ENCODE assay signal across 8 mouse cellular contexts in the genomic region with DNA sequence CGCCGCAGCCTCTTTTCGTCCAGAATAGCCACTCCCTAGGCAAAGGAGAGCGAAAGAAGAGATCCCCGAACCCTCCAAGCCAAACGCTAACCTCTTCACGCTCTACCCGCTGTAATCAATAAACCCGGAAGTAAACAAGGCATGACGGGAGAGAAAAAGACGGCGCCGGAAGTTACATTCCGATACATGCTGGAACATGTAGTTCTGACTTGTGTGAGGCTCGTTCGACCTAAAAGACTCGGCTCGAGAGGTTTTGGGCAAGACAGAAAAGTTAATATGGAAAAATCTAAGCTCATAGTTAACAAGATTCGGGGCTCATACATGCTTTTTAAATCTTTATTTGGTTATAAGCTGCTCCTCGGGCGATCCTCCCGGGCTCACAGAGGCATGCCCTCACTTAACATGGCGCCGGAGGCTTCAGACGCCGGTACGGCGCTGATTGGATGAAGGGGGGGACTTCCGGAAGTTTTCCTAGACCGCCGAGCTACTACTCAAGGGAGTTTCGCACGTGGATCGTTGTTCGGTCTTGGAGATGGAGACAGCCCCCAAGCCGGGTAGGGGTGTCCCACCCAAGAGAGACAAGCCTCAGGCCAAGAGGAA. TPM values are rescaled to one million over a fixed set of nuclear protein-coding genes. Genes with fewer than 3 reads are reported as not detected.
DNase-seq lines count a peak whose midpoint lies in the region; ATAC-seq and TF ChIP-seq lines count a peak whose summit lies in the region.

A gene (minus strand): TSS at position 138 of the 600 bp plus-strand sequence.
A gene (plus strand): TSS at position 455 of the 600 bp plus-strand sequence.

- no peak for TF ChIP-seq POLR2A in small intestine, adult 2 months (IDR thresholded peaks at IDR 0.05; ENCODE audit: low read depth, low read length)

- H3K9ac ChIP-seq in embryonic facial prominence, embryonic 13.5 days = peak within 1 kb of the TSS; percentile 87
- H3K9ac ChIP-seq in midbrain, embryonic 12.5 days (replicated peaks) = peak within 1 kb of the TSS; percentile 79

- H3K4me2 ChIP-seq in embryonic facial prominence, embryonic 13.5 days = peak within 1 kb of the TSS; percentile 96
- H3K4me2 ChIP-seq in midbrain, embryonic 12.5 days (replicated peaks) = peak within 1 kb of the TSS; percentile 99

- peak within 1 kb of the TSS; percentile 89 for H3K4me3 ChIP-seq in embryonic facial prominence, embryonic 13.5 days
- H3K4me3 ChIP-seq in limb, embryonic 10.5 days = peak within 1 kb of the TSS; percentile 90
- peak within 1 kb of the TSS; percentile 91 for H3K4me3 ChIP-seq in midbrain, embryonic 12.5 days
- H3K4me3 ChIP-seq in small intestine, adult 2 months (ENCODE audit: low read depth, low read length) = peak within 1 kb of the TSS; percentile 94

- H3K9me3 ChIP-seq in embryonic facial prominence, embryonic 13.5 days = no peaks in the 10 kb centered on the region
- H3K9me3 ChIP-seq in limb, embryonic 10.5 days (replicated peaks) = no peaks in the 10 kb centered on the region
- no peaks in the 10 kb centered on the region for H3K9me3 ChIP-seq in midbrain, embryonic 12.5 days

- WGBS in embryonic facial prominence, embryonic 13.5 days = under 1% methylated on average over 36 of the region's 36 CpGs
- under 1% methylated on average over 36 of the region's 36 CpGs for WGBS in limb, embryonic 10.5 days
- under 1% methylated on average over 36 of the region's 36 CpGs for WGBS in midbrain, embryonic 12.5 days
- WGBS in small intestine, adult 2 months = under 1% methylated on average over 36 of the region's 36 CpGs

- ATAC-seq in embryonic facial prominence, embryonic 13.5 days (ENCODE audit: insufficient number of reproducible peaks, insufficient read depth, low FRiP score, low TSS enrichment, low read depth) = peak; percentile 80
- peak; percentile 90 for ATAC-seq in midbrain, embryonic 12.5 days (ENCODE audit: low FRiP score, low read depth)

- no peaks in the 10 kb centered on the region for H3K27me3 ChIP-seq in embryonic facial prominence, embryonic 13.5 days
- no peaks in the 10 kb centered on the region for H3K27me3 ChIP-seq in limb, embryonic 10.5 days (ENCODE audit: low read depth, poor library complexity, severe bottlenecking)
- H3K27me3 ChIP-seq in midbrain, embryonic 12.5 days = no peaks in the 10 kb centered on the region
- no peaks in the 10 kb centered on the region for H3K27me3 ChIP-seq in small intestine, adult 2 months (ENCODE audit: control insufficient read depth, insufficient read depth, low read length)

- peak within 1 kb of the TSS; percentile 28; the same call in 1 of the 2 replicates for H3K27ac ChIP-seq in embryonic facial prominence, embryonic 13.5 days
- H3K27ac ChIP-seq in limb, embryonic 10.5 days = peak within 1 kb of the TSS; percentile 86
- H3K27ac ChIP-seq in midbrain, embryonic 12.5 days (replicated peaks) = 0 out of 2 replicates have a peak within 1 kb of the TSS, but pooled peaks have one; percentile 16
- no peak within 1 kb of the TSS for H3K27ac ChIP-seq in small intestine, adult 2 months (ENCODE audit: insufficient read depth, low read depth, low read length)

- peaks cover 23% of the 10 kb centered on the region for H3K4me1 ChIP-seq in embryonic facial prominence, embryonic 13.5 days
- peaks cover 24% of the 10 kb centered on the region for H3K4me1 ChIP-seq in limb, embryonic 10.5 days
- H3K4me1 ChIP-seq in midbrain, embryonic 12.5 days = peaks cover 24% of the 10 kb centered on the region
- peaks cover 13% of the 10 kb centered on the region for H3K4me1 ChIP-seq in small intestine, adult 2 months (ENCODE audit: control insufficient read depth, insufficient read depth, insufficient read length, low read length)

- peaks cover 61% of the 10 kb centered on the region for H3K36me3 ChIP-seq in embryonic facial prominence, embryonic 13.5 days
- H3K36me3 ChIP-seq in limb, embryonic 10.5 days = peaks cover 74% of the 10 kb centered on the region
- H3K36me3 ChIP-seq in midbrain, embryonic 12.5 days = peaks cover 59% of the 10 kb centered on the region
- peaks cover 9% of the 10 kb centered on the region for H3K36me3 ChIP-seq in small intestine, adult 2 months (ENCODE audit: control insufficient read depth, insufficient read depth, low read length)

- TF ChIP-seq CTCF in small intestine, adult 2 months (IDR thresholded peaks at IDR 0.05; ENCODE audit: extremely low read depth, insufficient read length, insufficient replicate concordance, low read depth, low read length) = no peak

- peak; percentile 97 for DNase-seq in 3T3-L1 (ENCODE audit: low read depth, low spot score)
- peak; percentile 91 for DNase-seq in adrenal gland, postnatal 36 days
- DNase-seq in heart, adult 18-20 months = peak; percentile 91 to 95
- peak; percentile 89 for DNase-seq in kidney, adult 18-20 months
- peak; percentile 87 for DNase-seq in limb, embryonic 10.5 days (ENCODE audit: low spot score)

RNA-seq across cellular contexts. Expression of the first gene that starts in this region (rescaled TPM):
- total RNA-seq in adrenal gland, postnatal 36 days (2021) = 10 to 100 TPM; 89.2 to 90.6 TPM
- polyA plus RNA-seq in embryonic facial prominence, embryonic 13.5 days (2015; fragmentation: Nextera tagmentation; extraction: Ambion mirVana) = 176 and 190 TPM in 2 replicates
- total RNA-seq in heart, adult 18-20 months (2021) = 10 to 100 TPM; 69.9 to 76.1 TPM
- polyA plus RNA-seq in limb, embryonic 10.5 days (2016; fragmentation: Nextera tagmentation; extraction: Ambion mirVana) = 212 and 258 TPM in 2 replicates
- polyA plus RNA-seq in midbrain, embryonic 12.5 days (2016; fragmentation: Nextera tagmentation; extraction: Ambion mirVana) = 188 and 203 TPM in 2 replicates
- 9.3 and 19.4 TPM in 2 replicates for polyA plus RNA-seq in small intestine, adult 2 months (2012; rRNA removed)

RNA-seq across cellular contexts. Expression of the second gene that starts in this region (rescaled TPM):
- total RNA-seq in adrenal gland, postnatal 36 days (2021) = 10 to 100 TPM; 34.4 to 34.9 TPM
- polyA plus RNA-seq in embryonic facial prominence, embryonic 13.5 days (2015; fragmentation: Nextera tagmentation; extraction: Ambion mirVana) = 36.2 and 40.7 TPM in 2 replicates
- total RNA-seq in heart, adult 18-20 months (2021) = 10 to 100 TPM; 10.3 to 10.9 TPM
- 61.7 and 78.2 TPM in 2 replicates for polyA plus RNA-seq in limb, embryonic 10.5 days (2016; fragmentation: Nextera tagmentation; extraction: Ambion mirVana)
- 37.5 and 37.7 TPM in 2 replicates for polyA plus RNA-seq in midbrain, embryonic 12.5 days (2016; fragmentation: Nextera tagmentation; extraction: Ambion mirVana)
- 10.0 and 12.4 TPM in 2 replicates for polyA plus RNA-seq in small intestine, adult 2 months (2012; rRNA removed)
